ENCODE assay signal across 8 mouse cellular contexts in the genomic region with DNA sequence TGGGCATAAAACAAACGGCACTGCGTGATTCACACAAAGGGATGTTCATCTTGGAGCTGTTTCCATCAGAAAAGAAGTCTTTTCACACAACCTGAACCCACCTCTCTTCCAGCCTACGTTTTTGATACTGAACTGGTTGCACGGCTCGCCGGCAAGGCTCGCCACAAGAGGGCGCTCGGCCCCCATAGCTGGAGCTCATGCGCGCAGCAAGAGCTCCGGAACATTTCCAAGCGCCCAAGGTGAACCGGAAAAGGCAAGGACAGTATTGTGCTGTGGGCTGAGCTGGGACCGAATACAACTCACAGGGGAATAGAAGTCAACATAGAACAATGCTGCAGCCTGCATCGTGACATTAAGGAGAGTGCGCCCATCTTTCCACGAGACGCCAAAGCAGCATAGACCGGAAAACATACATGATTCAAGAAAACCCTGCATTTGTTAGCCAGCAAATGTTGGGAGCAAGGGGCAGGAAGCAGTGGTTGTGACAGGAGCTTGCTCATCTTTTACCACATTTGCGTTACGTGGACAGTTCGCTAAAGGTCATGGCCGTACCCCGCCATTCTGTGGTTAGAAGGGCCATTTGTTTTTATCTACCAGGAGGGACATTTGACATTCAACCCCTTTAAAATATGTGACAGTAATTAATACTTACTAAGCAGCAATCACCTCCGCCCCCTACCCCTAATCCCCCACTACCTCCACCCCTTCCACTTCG. TPM values are rescaled to one million over a fixed set of nuclear protein-coding genes. Genes with fewer than 3 reads are reported as not detected.
DNase-seq lines count a peak whose midpoint lies in the region; ATAC-seq and TF ChIP-seq lines count a peak whose summit lies in the region.

No protein-coding gene starts in this region.

- WGBS in forebrain, embryonic 16.5 days: 8% methylated on average over 27 of the region's 27 CpGs
- WGBS in liver, postnatal 0 days (ENCODE audit: insufficient replicate concordance): 7% methylated on average over 27 of the region's 27 CpGs
- WGBS in thymus, adult 2 months: 9% methylated on average over 27 of the region's 27 CpGs

- peak overlapping the region; percentile 55 for H3K9ac ChIP-seq in forebrain, embryonic 16.5 days (replicated peaks; ENCODE audit: low read depth, low read length)
- no peak overlapping the region for H3K9ac ChIP-seq in liver, postnatal 0 days (replicated peaks)

- peaks cover 6% of the 10 kb centered on the region; the same call in 1 of the 2 replicates for H3K4me1 ChIP-seq in E14TG2a.4 (replicated peaks; ENCODE audit: low read depth, low read length)
- peaks cover 4% of the 10 kb centered on the region for H3K4me1 ChIP-seq in forebrain, embryonic 16.5 days (replicated peaks; ENCODE audit: control insufficient read depth, insufficient read depth, low read length)
- no peaks in the 10 kb centered on the region for H3K4me1 ChIP-seq in liver, postnatal 0 days (ENCODE audit: insufficient read depth)
- no peaks in the 10 kb centered on the region; the same call in 1 of the 2 replicates for H3K4me1 ChIP-seq in thymus, adult 2 months (replicated peaks; ENCODE audit: control insufficient read depth, insufficient read depth, low read length)

- peak overlapping the region; percentile 58 for H3K4me2 ChIP-seq in forebrain, embryonic 16.5 days (ENCODE audit: low read length)
- H3K4me2 ChIP-seq in liver, postnatal 0 days (ENCODE audit: low read depth, low read length): peak overlapping the region; percentile 50

- TF ChIP-seq EP300 in liver, postnatal 0 days (IDR thresholded peaks at IDR 0.05; ENCODE audit: low read depth): no peak

- peak; percentile 74 for ATAC-seq in forebrain, embryonic 16.5 days
- ATAC-seq in liver, postnatal 0 days: no peak

- H3K4me3 ChIP-seq in E14TG2a.4 (replicated peaks; ENCODE audit: low read length): peak overlapping the region; percentile 33; the same call in 1 of the 2 replicates
- peak overlapping the region; percentile 29 for H3K4me3 ChIP-seq in forebrain, embryonic 16.5 days (replicated peaks; ENCODE audit: low read length)
- H3K4me3 ChIP-seq in liver, postnatal 0 days (ENCODE audit: low read depth, low read length): no peak overlapping the region
- H3K4me3 ChIP-seq in thymus, adult 2 months (ENCODE audit: control insufficient read depth, insufficient read depth, low read length): peak overlapping the region; percentile 19; the same call in 1 of the 2 replicates

- intact Hi-C loops in heart, postnatal 25 days (cut with DNase I): loop anchor here (1.0 to 5.0 kb wide), 4 partner anchors 125 to 1110 kb away; no protein-coding TSS in a partner anchor

- no peak for TF ChIP-seq POLR2A in thymus, adult 2 months (IDR thresholded peaks at IDR 0.05; ENCODE audit: control insufficient read depth, extremely low read depth, insufficient read depth, low read length, poor library complexity)

- H3K27ac ChIP-seq in forebrain, embryonic 16.5 days (ENCODE audit: low read length): no peak overlapping the region
- no peak overlapping the region for H3K27ac ChIP-seq in liver, postnatal 0 days (ENCODE audit: low read depth)
- H3K27ac ChIP-seq in thymus, adult 2 months (ENCODE audit: control insufficient read depth, insufficient read depth, low read length): no peak overlapping the region

- TF ChIP-seq CTCF in E14TG2a.4 (conservative IDR thresholded peaks at IDR 0.05; ENCODE audit: low read length): peak; percentile 77
- peak; percentile 95 for TF ChIP-seq CTCF in liver, postnatal 0 days (IDR thresholded peaks at IDR 0.05; ENCODE audit: low read depth)
- peak; percentile 96 for TF ChIP-seq CTCF in thymus, adult 2 months (IDR thresholded peaks at IDR 0.05; ENCODE audit: borderline replicate concordance, control insufficient read depth, extremely low read depth, insufficient read depth, low read length, poor library complexity)

- no peaks in the 10 kb centered on the region for H3K36me3 ChIP-seq in E14TG2a.4 (ENCODE audit: insufficient read depth, low read length)
- no peaks in the 10 kb centered on the region for H3K36me3 ChIP-seq in forebrain, embryonic 16.5 days (ENCODE audit: control insufficient read depth, insufficient read depth)
- H3K36me3 ChIP-seq in liver, postnatal 0 days (replicated peaks; ENCODE audit: insufficient read depth, low read length): no peaks in the 10 kb centered on the region
- no peaks in the 10 kb centered on the region for H3K36me3 ChIP-seq in thymus, adult 2 months (ENCODE audit: control insufficient read depth, insufficient read depth, low read length)

- H3K9me3 ChIP-seq in E14TG2a.4 (ENCODE audit: low read length): no peaks in the 10 kb centered on the region
- no peaks in the 10 kb centered on the region for H3K9me3 ChIP-seq in forebrain, embryonic 16.5 days (ENCODE audit: control insufficient read depth, low read length)
- no peaks in the 10 kb centered on the region for H3K9me3 ChIP-seq in liver, postnatal 0 days (ENCODE audit: low read length)

- peak; percentile 80 for DNase-seq in cerebellum, adult 11 months
- DNase-seq in heart, postnatal 25 days (ENCODE audit: low spot score): peak; percentile 51
- peak; percentile 91 for DNase-seq in layer of hippocampus, adult 11-12 months (ENCODE audit: low spot score)
- DNase-seq in liver, postnatal 0 days: peak; percentile 86
- peak; percentile 62 for DNase-seq in ovary, adult 18-20 months (ENCODE audit: low spot score)
- DNase-seq in thymus, adult 2 months: peak; percentile 80

- H3K27me3 ChIP-seq in E14TG2a.4 (ENCODE audit: insufficient read depth, low read length): peaks cover 7% of the 10 kb centered on the region; the same call in 1 of the 2 replicates
- H3K27me3 ChIP-seq in forebrain, embryonic 16.5 days (replicated peaks; ENCODE audit: control insufficient read depth, insufficient read depth, low read length): no peaks in the 10 kb centered on the region
- H3K27me3 ChIP-seq in liver, postnatal 0 days (ENCODE audit: insufficient read depth, low read length): no peaks in the 10 kb centered on the region
- no peaks in the 10 kb centered on the region for H3K27me3 ChIP-seq in thymus, adult 2 months (ENCODE audit: control insufficient read depth, insufficient read depth, low read length)

RNA-seq across cellular contexts. Expression of a gene that starts 53.3 kb away (rescaled TPM):
- 0.99 and 1.1 TPM in 2 replicates for polyA plus RNA-seq in forebrain, embryonic 16.5 days (2015; fragmentation: Nextera tagmentation; extraction: Ambion mirVana)
- total RNA-seq in heart, postnatal 25 days (2021): not detected
- polyA plus RNA-seq in liver, postnatal 0 days (2015; fragmentation: Nextera tagmentation; extraction: Ambion mirVana): not detected in 2 replicates
- polyA plus RNA-seq in thymus, adult 2 months (2012; rRNA removed): 0.17 TPM in 1 of 2 replicates, not detected in the other
